Mouse (Mus musculus): ENCODE measurements at regions not wholly inside any gene's neighbourhood (a gene's known extent, or its start where the extent isn't known, plus 50 kb on each side); places are given as distances from the start of the nearest gene placed in this dataset.

GRCm38 (mm10) chr2:17876942-17877341 is 119.8 kb downstream of the H2al2a start:
- no peak overlapping the region for H3K4me3 ChIP-seq (ENCODE audit: low read depth, low read length)
- WGBS, result 85% methylated on average over 3 of the region's 3 CpGs
- no peak overlapping the region for H3K9ac ChIP-seq (ENCODE audit: low read depth, low read length)
- H3K9me3 ChIP-seq (ENCODE audit: control insufficient read depth, low read length), result no peaks in the 10 kb centered on the region
- ATAC-seq (replicated peaks; ENCODE audit: low FRiP score) (no peak), DNase-seq (ENCODE audit: low spot score) (no peak)
- H3K27ac ChIP-seq (ENCODE audit: low read depth, low read length), result no peak overlapping the region
- no peaks in the 10 kb centered on the region for H3K4me1 ChIP-seq (replicated peaks; ENCODE audit: control insufficient read depth, insufficient read depth, low read length)
- no peaks in the 10 kb centered on the region for H3K36me3 ChIP-seq (ENCODE audit: control insufficient read depth, insufficient read depth, low read length)
- no peak overlapping the region for H3K4me2 ChIP-seq
- H3K27me3 ChIP-seq (replicated peaks; ENCODE audit: control insufficient read depth, insufficient read depth, low read length), result no peaks in the 10 kb centered on the region

- Histone ChIP-seq H3K4me3 (ENCODE audit: low read depth, low read length) (no peak overlapping the region), H3K27ac (ENCODE audit: low read depth, low read length) (no peak overlapping the region), H3K36me3 (ENCODE audit: control insufficient read depth, insufficient read depth, low read length) (no peaks in the 10 kb centered on the region), H3K9ac (ENCODE audit: low read depth, low read length) (no peak overlapping the region), H3K4me1 (replicated peaks; ENCODE audit: control insufficient read depth, insufficient read depth, low read length) (no peaks in the 10 kb centered on the region), H3K27me3 (replicated peaks; ENCODE audit: control insufficient read depth, insufficient read depth, low read length) (no peaks in the 10 kb centered on the region), H3K9me3 (ENCODE audit: control insufficient read depth, low read length) (no peaks in the 10 kb centered on the region), H3K4me2 (no peak overlapping the region)
- ATAC-seq (replicated peaks; ENCODE audit: low FRiP score) (no peak), DNase-seq (ENCODE audit: low spot score) (no peak)
- WGBS, result 86% methylated on average over 9 of the region's 9 CpGs
Observed at GRCm38 (mm10) chr2:17876155-17876554, 120.6 kb downstream of the H2al2a start.

- WGBS, result 23% methylated on average over 2 of the region's 2 CpGs
Observed at GRCm38 (mm10) chr2:17870562-17870961, 126.2 kb downstream of the H2al2a start.

GRCm38 (mm10) chr2:17868145-17868544 is 128.6 kb downstream of the H2al2a start:
- H3K4me3 ChIP-seq (ENCODE audit: low read depth, low read length), result no peak overlapping the region
- no peaks in the 10 kb centered on the region for H3K9me3 ChIP-seq (ENCODE audit: control insufficient read depth, low read length)

More at GRCm38 (mm10) chr2:17870562-17870961, 126.2 kb downstream of the H2al2a start:
- no peak overlapping the region for H3K4me3 ChIP-seq (ENCODE audit: low read depth, low read length)
- ATAC-seq (replicated peaks; ENCODE audit: low FRiP score) (no peak), DNase-seq (ENCODE audit: low spot score) (no peak)
- no peak overlapping the region; the same call in 1 of the 2 replicates for H3K4me2 ChIP-seq
- no peaks in the 10 kb centered on the region for H3K4me1 ChIP-seq (replicated peaks; ENCODE audit: control insufficient read depth, insufficient read depth, low read length)
- H3K9ac ChIP-seq (ENCODE audit: low read depth, low read length), result no peak overlapping the region
- H3K9me3 ChIP-seq (ENCODE audit: control insufficient read depth, low read length), result no peaks in the 10 kb centered on the region
- H3K36me3 ChIP-seq (ENCODE audit: control insufficient read depth, insufficient read depth, low read length), result no peaks in the 10 kb centered on the region
- no peaks in the 10 kb centered on the region for H3K27me3 ChIP-seq (replicated peaks; ENCODE audit: control insufficient read depth, insufficient read depth, low read length)
- no peak overlapping the region for H3K27ac ChIP-seq (ENCODE audit: low read depth, low read length)

GRCm38 (mm10) chr2:17867341-17867740 is 129.4 kb downstream of the H2al2a start:
- no peak for DNase-seq (ENCODE audit: low spot score)
- H3K9me3 ChIP-seq (ENCODE audit: control insufficient read depth, low read length), result no peaks in the 10 kb centered on the region
- ATAC-seq (replicated peaks; ENCODE audit: low FRiP score), result no peak
- H3K36me3 ChIP-seq (ENCODE audit: control insufficient read depth, insufficient read depth, low read length), result no peaks in the 10 kb centered on the region
- no peaks in the 10 kb centered on the region for H3K27me3 ChIP-seq (replicated peaks; ENCODE audit: control insufficient read depth, insufficient read depth, low read length)
- WGBS, result 66% methylated on average over 3 of the region's 3 CpGs
- H3K4me2 ChIP-seq, result no peak overlapping the region
- H3K9ac ChIP-seq (ENCODE audit: low read depth, low read length), result no peak overlapping the region
- H3K27ac ChIP-seq (ENCODE audit: low read depth, low read length), result no peak overlapping the region
- H3K4me1 ChIP-seq (replicated peaks; ENCODE audit: control insufficient read depth, insufficient read depth, low read length), result no peaks in the 10 kb centered on the region
- no peak overlapping the region for H3K4me3 ChIP-seq (ENCODE audit: low read depth, low read length)

More at GRCm38 (mm10) chr2:17868145-17868544, 128.6 kb downstream of the H2al2a start:
- no peaks in the 10 kb centered on the region for H3K4me1 ChIP-seq (replicated peaks; ENCODE audit: control insufficient read depth, insufficient read depth, low read length)
- ATAC-seq (replicated peaks; ENCODE audit: low FRiP score), result no peak
- no peak overlapping the region for H3K4me2 ChIP-seq
- H3K27me3 ChIP-seq (replicated peaks; ENCODE audit: control insufficient read depth, insufficient read depth, low read length), result no peaks in the 10 kb centered on the region
- no peaks in the 10 kb centered on the region for H3K36me3 ChIP-seq (ENCODE audit: control insufficient read depth, insufficient read depth, low read length)
- no peak for DNase-seq (ENCODE audit: low spot score)
- no peak overlapping the region for H3K9ac ChIP-seq (ENCODE audit: low read depth, low read length)
- no peak overlapping the region for H3K27ac ChIP-seq (ENCODE audit: low read depth, low read length)
- WGBS, result 43% methylated on average over 9 of the region's 9 CpGs

- DNase-seq (ENCODE audit: low spot score) (no peak), ATAC-seq (replicated peaks; ENCODE audit: low FRiP score) (no peak)
- H3K36me3 ChIP-seq (ENCODE audit: control insufficient read depth, insufficient read depth, low read length), result no peaks in the 10 kb centered on the region
- no peak overlapping the region for H3K9ac ChIP-seq (ENCODE audit: low read depth, low read length)
- 7% methylated on average over 10 of the region's 10 CpGs for WGBS
- H3K4me2 ChIP-seq, result peak overlapping the region; percentile 48
- no peaks in the 10 kb centered on the region for H3K27me3 ChIP-seq (replicated peaks; ENCODE audit: control insufficient read depth, insufficient read depth, low read length)
- H3K9me3 ChIP-seq (ENCODE audit: control insufficient read depth, low read length), result no peaks in the 10 kb centered on the region
- no peak overlapping the region for H3K4me3 ChIP-seq (ENCODE audit: low read depth, low read length)
- H3K27ac ChIP-seq (ENCODE audit: low read depth, low read length), result no peak overlapping the region
- peaks cover 2% of the 10 kb centered on the region for H3K4me1 ChIP-seq (replicated peaks; ENCODE audit: control insufficient read depth, insufficient read depth, low read length)
Observed at GRCm38 (mm10) chr2:17861765-17862495, 130.7 kb upstream of the Nebl start.

GRCm38 (mm10) chr2:17860922-17861559 is 129.8 kb upstream of the Nebl start:
- H3K9ac ChIP-seq (ENCODE audit: low read depth, low read length), result no peak overlapping the region
- H3K27me3 ChIP-seq (replicated peaks; ENCODE audit: control insufficient read depth, insufficient read depth, low read length), result no peaks in the 10 kb centered on the region
- DNase-seq (ENCODE audit: low spot score), result no peak
- peaks cover 2% of the 10 kb centered on the region for H3K4me1 ChIP-seq (replicated peaks; ENCODE audit: control insufficient read depth, insufficient read depth, low read length)
- no peak overlapping the region for H3K4me2 ChIP-seq
- H3K4me3 ChIP-seq (ENCODE audit: low read depth, low read length), result no peak overlapping the region
- no peak for ATAC-seq (replicated peaks; ENCODE audit: low FRiP score)
- H3K36me3 ChIP-seq (ENCODE audit: control insufficient read depth, insufficient read depth, low read length), result no peaks in the 10 kb centered on the region
- H3K27ac ChIP-seq (ENCODE audit: low read depth, low read length), result no peak overlapping the region
- no peaks in the 10 kb centered on the region for H3K9me3 ChIP-seq (ENCODE audit: control insufficient read depth, low read length)
- WGBS, result 58% methylated on average over 4 of the region's 4 CpGs

- DNase-seq (ENCODE audit: low spot score) (no peak), ATAC-seq (replicated peaks; ENCODE audit: low FRiP score) (no peak)
- whole genome bisulfite sequencing, result 89% methylated on average over 8 of the region's 8 CpGs
- H3K36me3 ChIP-seq (ENCODE audit: control insufficient read depth, insufficient read depth, low read length), result no peaks in the 10 kb centered on the region
- no peaks in the 10 kb centered on the region for H3K27me3 ChIP-seq (replicated peaks; ENCODE audit: control insufficient read depth, insufficient read depth, low read length)
- H3K9me3 ChIP-seq (ENCODE audit: control insufficient read depth, low read length), result no peaks in the 10 kb centered on the region
- peaks cover 2% of the 10 kb centered on the region for H3K4me1 ChIP-seq (replicated peaks; ENCODE audit: control insufficient read depth, insufficient read depth, low read length)
- H3K4me2 ChIP-seq, result no peak overlapping the region
- no peak overlapping the region for H3K4me3 ChIP-seq (ENCODE audit: low read depth, low read length)
- H3K9ac ChIP-seq (ENCODE audit: low read depth, low read length), result no peak overlapping the region
- no peak overlapping the region for H3K27ac ChIP-seq (ENCODE audit: low read depth, low read length)
Observed at GRCm38 (mm10) chr2:17859234-17859633, 128.0 kb upstream of the Nebl start.

- WGBS, result 72% methylated on average over 8 of the region's 8 CpGs
- ATAC-seq (replicated peaks; ENCODE audit: low FRiP score) (no peak), DNase-seq (ENCODE audit: low spot score) (no peak)
- Histone ChIP-seq H3K36me3 (ENCODE audit: control insufficient read depth, insufficient read depth, low read length) (no peaks in the 10 kb centered on the region), H3K27me3 (replicated peaks; ENCODE audit: control insufficient read depth, insufficient read depth, low read length) (no peaks in the 10 kb centered on the region), H3K4me2 (no peak overlapping the region), H3K27ac (ENCODE audit: low read depth, low read length) (no peak overlapping the region), H3K4me3 (ENCODE audit: low read depth, low read length) (no peak overlapping the region), H3K9ac (ENCODE audit: low read depth, low read length) (no peak overlapping the region), H3K9me3 (ENCODE audit: control insufficient read depth, low read length) (no peaks in the 10 kb centered on the region), H3K4me1 (replicated peaks; ENCODE audit: control insufficient read depth, insufficient read depth, low read length) (peaks cover 2% of the 10 kb centered on the region)
Observed at GRCm38 (mm10) chr2:17858326-17858725, 127.1 kb upstream of the Nebl start.
